Mouse (Mus musculus) adrenal gland, postnatal 25 days (tissue): Measurements from ENCODE around the gene Zkscan16. TPM values are rescaled to one million over a fixed set of nuclear protein-coding genes. Genes with fewer than 3 reads are reported as not detected.
A peak's percentile ranks its signal among the peaks of the same experiment; 100 is the strongest.

Source experiments
- DNase-seq: peaks from one replicate; pipeline ENCODE4 v3.0.0; 2021; ENCODE audit warnings: mixed read lengths
- total RNA-seq: library from RNA; stranded (reverse); gene quantifications from 2 replicates; pipeline ENCODE4 v1.2.3, GENCODE M21; 2021

The Zkscan16 gene
- total RNA-seq, 1 experiment from 2014 or later: 5.2 TPM

GRCm38 (mm10) chr4:58935846-58936245, 7.6 kb upstream of the Zkscan16 start:
- DNase-seq: no peak

GRCm38 (mm10) chr4:58941638-58942037, 1.8 kb upstream of the Zkscan16 start:
- DNase-seq: no peak

GRCm38 (mm10) chr4:58942942-58943341, 486 bp upstream of the Zkscan16 start:
- no peak for DNase-seq

DNA sequence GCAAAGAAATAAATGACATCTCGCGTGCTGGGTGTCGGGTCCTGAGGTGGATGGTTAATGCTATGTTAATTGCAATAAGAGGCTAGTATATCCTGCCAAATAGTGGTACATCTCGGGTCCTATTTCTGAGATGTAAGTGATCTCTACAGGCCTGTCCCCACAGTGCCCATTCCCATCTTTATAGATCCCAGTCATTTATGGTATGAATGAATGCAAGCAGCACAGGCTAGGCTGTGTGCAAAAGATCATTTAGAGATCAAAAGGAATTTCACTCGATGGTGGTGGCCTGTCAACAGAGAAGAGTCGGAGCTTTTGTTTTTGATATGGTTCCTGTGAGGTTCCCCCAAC, 752 bp downstream of the Zkscan16 start:
- no peak for DNase-seq

GRCm38 (mm10) chr4:58944695-58945094, 1.3 kb downstream of the Zkscan16 start:
- DNase-seq: no peak

- DNase-seq: no peak
These were observed 5.0 kb downstream of the Zkscan16 start for GRCm38 (mm10) chr4:58948391-58948790.

DNA sequence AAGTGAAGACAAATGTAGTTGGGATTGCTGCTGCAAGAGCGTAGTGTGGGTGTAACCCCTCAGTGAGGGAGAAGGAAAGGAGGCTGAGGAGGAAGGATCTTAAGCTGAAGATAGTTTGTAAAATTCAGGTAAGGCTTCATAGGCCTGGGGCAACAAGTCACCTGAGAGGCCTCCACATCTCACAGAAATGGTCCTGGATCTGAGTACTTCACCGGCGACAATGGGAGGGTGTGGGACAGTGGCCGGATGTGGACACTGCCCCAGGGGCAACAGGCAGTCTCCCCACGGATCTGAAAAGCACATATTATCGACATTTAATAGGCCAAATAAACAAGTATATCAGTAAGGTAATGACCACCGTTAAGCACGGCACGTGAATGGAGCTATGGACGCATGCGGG, 9.2 kb downstream of the Zkscan16 start:
- DNase-seq: no peak

DNA sequence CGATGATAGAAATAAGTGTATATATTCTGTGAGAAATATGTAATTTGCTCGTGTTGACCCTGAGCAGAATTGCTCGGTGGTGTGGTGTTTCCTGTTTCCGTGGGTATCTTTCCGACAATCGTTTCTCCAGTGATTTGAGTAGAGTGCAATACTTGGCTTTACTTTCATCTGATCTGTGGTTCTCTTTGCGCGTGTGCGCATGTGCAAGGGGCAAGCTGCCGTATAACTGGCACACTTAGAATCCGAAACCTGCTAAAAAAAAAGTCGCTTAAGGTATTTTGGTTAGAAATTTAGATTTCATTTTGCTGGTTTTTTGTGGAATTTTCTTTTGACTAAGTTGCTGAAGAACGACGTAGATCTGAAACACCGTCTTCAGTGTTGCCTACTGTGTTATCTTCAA, 18.3 kb downstream of the Zkscan16 start:
- DNase-seq: no peak

- DNase-seq: no peak
These were observed 19.8 kb downstream of the Zkscan16 start for GRCm38 (mm10) chr4:58963271-58963670.

DNA sequence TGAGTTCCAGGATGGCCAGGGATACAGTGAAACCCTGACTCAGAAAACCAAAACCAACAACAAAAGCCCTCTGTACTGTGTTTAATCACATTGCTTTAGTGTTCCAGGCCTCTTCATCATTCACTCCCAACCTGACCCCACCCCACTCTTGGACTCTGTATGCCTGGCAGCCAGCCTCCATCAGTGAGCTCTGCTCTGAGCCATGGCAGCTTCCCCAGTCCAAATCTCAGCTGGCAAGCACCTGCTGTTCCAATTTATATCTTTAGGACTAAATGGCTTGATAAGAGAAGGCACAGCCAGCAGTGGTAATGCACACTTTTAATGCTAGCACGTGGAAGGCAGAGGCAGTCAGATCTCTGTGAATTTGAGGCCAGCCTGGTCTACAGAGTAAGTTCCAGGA, 21.7 kb downstream of the Zkscan16 start:
- no peak for DNase-seq

- no peak for DNase-seq
These were observed 27.2 kb downstream of the Zkscan16 start for GRCm38 (mm10) chr4:58970678-58971077.

- no peak for DNase-seq
These were observed 32.3 kb downstream of the Zkscan16 start for GRCm38 (mm10) chr4:58975711-58976110.

DNA sequence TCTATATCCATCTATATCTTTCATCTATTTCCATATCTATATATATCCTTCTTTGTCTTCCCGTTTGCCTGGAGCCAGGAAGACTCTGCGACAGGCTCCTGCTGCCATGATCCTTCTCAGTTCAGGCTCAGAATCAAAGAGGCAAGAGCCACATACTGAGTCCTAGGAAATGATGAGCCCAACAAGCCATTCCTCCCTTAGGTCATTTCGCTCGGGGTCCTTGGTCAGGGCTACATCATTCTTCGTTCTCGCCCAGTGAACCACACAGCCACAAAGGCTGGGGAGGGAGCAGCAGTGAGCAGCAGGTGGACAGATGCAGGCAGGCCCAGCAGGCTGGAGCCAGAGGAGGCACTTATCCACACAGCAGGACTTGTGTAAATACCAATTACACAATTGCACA, 38.0 kb downstream of the Zkscan16 start:
- no peak for DNase-seq

DNA sequence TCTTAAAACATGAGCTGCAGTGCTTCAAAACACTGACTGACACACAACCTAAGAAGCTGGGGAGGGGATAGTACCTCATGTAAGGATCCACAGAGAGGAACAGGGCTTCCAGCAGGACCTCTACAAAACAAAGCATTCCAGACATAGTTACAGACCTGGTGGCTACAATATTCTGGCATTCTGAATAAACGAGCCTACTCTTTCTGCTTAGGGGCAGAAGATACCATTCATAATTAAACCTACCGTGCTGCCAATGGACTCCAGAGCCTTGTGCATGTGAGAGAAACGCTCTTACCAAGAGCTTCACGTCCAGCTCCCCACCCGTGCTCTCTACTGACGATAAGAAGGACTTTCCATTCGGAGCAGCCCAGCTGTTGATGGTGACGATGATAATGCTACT, 39.4 kb downstream of the Zkscan16 start:
- no peak for DNase-seq

- peak; percentile 83 for DNase-seq
These were observed 41.8 kb downstream of the Zkscan16 start for GRCm38 (mm10) chr4:58985157-58985648.

GRCm38 (mm10) chr4:58986540-58987190, 43.2 kb downstream of the Zkscan16 start, which contains the start of gene Ptgr1:
TSS of gene Ptgr1 (minus strand) at chr4:58987119.
- peak; percentile 86 for DNase-seq

DNA sequence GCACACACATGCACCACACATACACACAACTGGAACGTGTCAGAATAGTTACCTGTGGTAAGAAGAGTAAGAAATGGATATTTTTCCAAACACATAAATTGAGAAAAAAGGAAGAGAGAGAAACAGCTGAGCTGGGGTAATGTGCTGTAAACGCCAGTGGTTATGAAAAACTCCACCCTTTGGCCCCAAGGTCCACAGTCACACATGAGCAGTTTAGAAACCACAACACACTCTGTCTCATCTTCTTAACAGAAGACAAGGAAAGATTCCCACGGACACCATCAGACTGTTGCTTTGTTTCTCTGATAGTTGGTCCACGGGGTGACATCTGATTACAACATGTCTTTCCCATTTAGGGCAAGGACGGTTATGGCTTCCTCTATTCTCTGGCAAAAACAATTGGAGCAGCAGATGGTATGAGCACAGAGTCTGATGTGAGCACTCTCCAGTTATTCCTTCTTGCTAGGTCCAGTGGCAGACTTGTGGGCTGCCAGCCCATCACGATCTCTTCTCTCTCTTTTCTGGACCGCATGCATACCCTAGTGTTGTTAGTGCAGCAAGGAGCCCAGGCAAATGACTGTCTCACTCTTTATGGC, 46.0 kb downstream of the Zkscan16 start:
- no peak for DNase-seq

- no peak for DNase-seq
These were observed 47.4 kb downstream of the Zkscan16 start for GRCm38 (mm10) chr4:58990609-58991434.

- no peak for DNase-seq
These were observed 48.8 kb downstream of the Zkscan16 start for GRCm38 (mm10) chr4:58992195-58992594.

DNA sequence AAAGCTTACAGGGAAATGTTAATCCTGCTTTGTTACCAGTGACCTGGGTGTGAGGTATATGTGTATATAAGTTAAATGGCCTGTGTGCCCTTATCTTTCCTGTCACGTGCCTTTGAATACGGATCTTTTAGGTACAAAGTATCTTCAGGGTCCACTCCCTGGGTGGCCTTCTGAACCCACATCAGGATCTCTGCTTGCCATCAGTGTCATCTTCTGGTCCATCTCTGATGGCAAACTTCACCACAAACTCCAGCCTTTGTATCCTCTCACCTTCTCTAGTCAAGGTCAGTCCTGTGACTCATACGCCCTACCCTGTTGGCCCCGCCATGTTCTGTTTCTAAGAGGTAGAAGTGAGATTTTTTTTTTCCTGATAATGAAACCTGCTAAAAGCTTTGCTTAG, 51.3 kb downstream of the Zkscan16 start, which contains the start of gene Dnajc25:
Gene Dnajc25, plus strand, starts transcription at position 301 of the 400 bp plus-strand sequence.
- no peak for DNase-seq

- DNase-seq: peak; percentile 26
These were observed 51.8 kb downstream of the Zkscan16 start for GRCm38 (mm10) chr4:58995251-58995693.

DNA sequence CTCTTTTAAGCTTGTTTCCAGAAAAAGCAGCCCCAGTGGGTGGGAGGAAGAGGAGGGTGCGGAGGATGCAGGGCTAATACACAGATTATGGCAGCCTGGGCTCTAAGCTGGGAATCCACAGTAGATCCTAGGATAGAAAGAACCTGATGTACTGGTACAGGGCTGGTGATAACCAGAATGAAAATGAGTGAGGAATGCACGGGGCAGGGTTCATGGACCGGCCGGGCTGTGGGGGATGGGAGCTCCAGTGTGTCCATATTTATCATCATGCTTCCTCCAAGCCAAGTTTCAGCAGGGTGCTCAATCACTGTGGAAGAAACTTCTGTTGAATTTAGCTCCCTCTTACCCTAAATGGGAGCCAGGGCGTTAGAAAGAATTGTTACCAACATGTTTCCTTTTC, 53.7 kb downstream of the Zkscan16 start:
- no peak for DNase-seq

GRCm38 (mm10) chr4:58998688-58999087, 55.3 kb downstream of the Zkscan16 start:
- no peak for DNase-seq
